Mouse (Mus musculus) midbrain, embryonic 11.5 days (tissue): ENCODE measurements around the gene Sdc4. TPM values are rescaled to one million over a fixed set of nuclear protein-coding genes. Genes with fewer than 3 reads are reported as not detected.

Experiments
- ATAC-seq: fragments of 200-750 bp; cut with Nextera tagmentation; 2 replicates; pipeline ENCODE4 v1.8.0; 2017; ENCODE audit warnings: moderate TSS enrichment, moderate library complexity; ENCODE audit not compliant: low FRiP score
- DNase-seq: peaks from one replicate; pipeline ENCODE4 v3.0.0; 2015; ENCODE audit warnings: low spot score; ENCODE audit errors: missing footprints
- H3K27ac ChIP-seq: fragments of 300-500 bp; sonication (generic); 2 replicates; pipeline ENCODE4 v1.5.1; 2014; ENCODE audit warnings: low read depth, low read length
- H3K27me3 ChIP-seq: fragments of 300-500 bp; sonication (generic); 2 replicates; pipeline ENCODE4 v1.6.1; 2014; ENCODE audit warnings: mild to moderate bottlenecking, low read length, moderate library complexity, mixed read lengths; ENCODE audit not compliant: control insufficient read depth, insufficient read depth
- H3K36me3 ChIP-seq: fragments of 300-500 bp; sonication (generic); 2 replicates; pipeline ENCODE4 v1.6.1; 2014; ENCODE audit warnings: mild to moderate bottlenecking, low read length, moderate library complexity, mixed read lengths; ENCODE audit not compliant: control insufficient read depth, insufficient read depth
- H3K4me1 ChIP-seq: fragments of 300-500 bp; sonication (generic); 2 replicates; pipeline ENCODE4 v1.6.1; 2014; ENCODE audit warnings: low read length; ENCODE audit not compliant: control insufficient read depth, insufficient read depth
- H3K4me2 ChIP-seq: fragments of 300-500 bp; sonication (generic); 2 replicates; pipeline ENCODE4 v1.6.1; 2014; ENCODE audit warnings: mild to moderate bottlenecking, moderate library complexity
- H3K4me3 ChIP-seq: fragments of 300-500 bp; sonication (generic); 2 replicates; pipeline ENCODE4 v1.5.1; 2014; ENCODE audit warnings: low read depth, low read length
- H3K9ac ChIP-seq: fragments of 300-500 bp; sonication (generic); 2 replicates; pipeline ENCODE4 v1.6.1; 2014; ENCODE audit warnings: low read length
- H3K9me3 ChIP-seq: fragments of 300-500 bp; sonication (generic); 2 replicates; pipeline ENCODE4 v1.6.1; 2016; ENCODE audit warnings: low read length; ENCODE audit not compliant: control insufficient read depth
- WGBS: fragments of 180-500 bp; shearing (Covaris S2); extraction: QIAGEN DNeasy Blood & Tissue Kit; methylation state at CpG from one replicate; pipeline ENCODE4 v1.1.7; 2014; 5-methylcytosine and 5-hydroxymethylcytosine counted together
- polyA plus RNA-seq: library from polyadenylated mRNA; unstranded; fragments of >200 nt; fragmentation: Nextera tagmentation; extraction: Ambion mirVana; gene quantifications from 2 replicates; pipeline ENCODE4 v1.2.1, GENCODE M21; 2014

Sdc4 gene
- polyA plus RNA-seq, 1 experiment from 2014 or later, result 9.7 TPM

DNA sequence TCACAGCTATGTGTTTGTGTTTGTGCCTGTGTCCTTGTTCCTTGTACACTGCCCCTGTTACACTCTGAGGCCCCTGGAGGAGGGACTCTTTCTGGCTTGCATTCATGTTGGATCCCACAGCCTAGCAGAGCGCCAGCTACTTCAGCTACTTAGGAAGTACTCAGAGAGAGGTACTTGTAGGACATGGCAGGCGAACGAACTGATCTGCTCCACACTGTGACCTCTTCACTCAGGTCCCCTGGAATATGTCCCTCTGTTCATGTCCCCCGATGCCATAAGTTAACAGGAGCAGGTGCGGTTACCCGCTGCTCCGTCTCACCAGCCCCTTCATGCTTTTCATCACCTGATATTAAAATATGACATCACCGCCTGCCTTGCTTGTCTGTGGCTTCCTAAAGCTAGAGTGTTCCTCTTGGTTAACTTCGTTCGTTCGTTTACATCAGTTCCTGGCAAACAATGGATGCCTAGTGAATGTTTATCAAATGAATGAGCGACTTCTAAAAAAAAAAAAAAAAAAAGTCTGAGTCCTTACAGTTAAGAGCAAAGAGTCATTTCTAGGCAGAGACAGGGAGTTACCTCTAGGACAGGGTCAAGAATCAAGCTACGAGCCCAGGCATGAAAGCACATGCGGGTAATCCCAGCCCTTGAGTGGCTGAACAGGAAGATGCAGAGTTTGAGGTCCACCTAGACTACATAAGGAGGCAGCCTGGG, 9.5 kb upstream of the Sdc4 start:
- no peak for ATAC-seq
- no peak overlapping the region for H3K27ac ChIP-seq
- H3K9me3 ChIP-seq, result no peaks in the 10 kb centered on the region
- H3K36me3 ChIP-seq, result no peaks in the 10 kb centered on the region
- H3K27me3 ChIP-seq, result no peaks in the 10 kb centered on the region
- no peak overlapping the region for H3K4me3 ChIP-seq
- WGBS, result 88% methylated on average over 14 of the region's 14 CpGs
- H3K9ac ChIP-seq, result no peak overlapping the region
- H3K4me1 ChIP-seq, result peaks cover 5% of the 10 kb centered on the region
- DNase-seq, result no peak
- no peak overlapping the region for H3K4me2 ChIP-seq

DNA sequence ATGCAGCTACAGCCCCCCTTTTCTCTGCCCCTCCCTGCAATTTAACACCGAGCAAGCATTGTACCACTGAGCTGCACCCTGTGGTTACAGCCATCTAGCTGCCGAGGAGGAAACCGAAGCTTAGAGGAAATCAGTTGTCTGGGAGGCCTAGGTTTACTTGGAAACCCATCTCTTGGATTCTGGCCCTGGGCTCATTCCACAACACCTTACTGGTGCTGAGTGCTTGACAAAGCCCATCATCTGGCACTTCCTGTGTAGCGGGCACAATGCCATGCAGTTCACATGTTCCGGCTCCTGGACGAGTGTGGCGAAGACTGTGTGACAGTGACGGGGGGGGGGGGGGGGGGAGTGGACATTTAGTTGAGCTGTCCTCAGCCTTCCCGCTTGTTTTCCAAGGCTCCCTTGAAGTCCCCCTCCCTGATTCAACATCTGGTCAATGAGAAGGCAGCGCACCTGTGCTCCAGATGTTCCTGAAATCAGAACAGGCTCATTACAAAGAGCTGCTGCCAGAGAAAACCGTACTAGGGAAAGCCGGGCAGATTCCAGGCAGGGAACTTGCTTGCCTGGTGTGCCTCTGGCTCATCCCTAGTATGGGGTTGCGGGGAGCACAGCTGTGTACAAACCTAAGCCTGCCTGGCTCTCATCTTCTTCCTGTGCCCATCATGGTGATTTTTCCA, 8.5 kb upstream of the Sdc4 start:
- ATAC-seq (no peak), DNase-seq (peak; percentile 47)
- no peak overlapping the region for H3K4me2 ChIP-seq
- H3K27ac ChIP-seq, result no peak overlapping the region
- no peak overlapping the region for H3K4me3 ChIP-seq
- no peaks in the 10 kb centered on the region for H3K27me3 ChIP-seq
- no peak overlapping the region for H3K9ac ChIP-seq
- H3K4me1 ChIP-seq, result peaks cover 5% of the 10 kb centered on the region
- no peaks in the 10 kb centered on the region for H3K36me3 ChIP-seq
- H3K9me3 ChIP-seq, result no peaks in the 10 kb centered on the region
- 46% methylated on average over 12 of the region's 13 CpGs for WGBS

DNA sequence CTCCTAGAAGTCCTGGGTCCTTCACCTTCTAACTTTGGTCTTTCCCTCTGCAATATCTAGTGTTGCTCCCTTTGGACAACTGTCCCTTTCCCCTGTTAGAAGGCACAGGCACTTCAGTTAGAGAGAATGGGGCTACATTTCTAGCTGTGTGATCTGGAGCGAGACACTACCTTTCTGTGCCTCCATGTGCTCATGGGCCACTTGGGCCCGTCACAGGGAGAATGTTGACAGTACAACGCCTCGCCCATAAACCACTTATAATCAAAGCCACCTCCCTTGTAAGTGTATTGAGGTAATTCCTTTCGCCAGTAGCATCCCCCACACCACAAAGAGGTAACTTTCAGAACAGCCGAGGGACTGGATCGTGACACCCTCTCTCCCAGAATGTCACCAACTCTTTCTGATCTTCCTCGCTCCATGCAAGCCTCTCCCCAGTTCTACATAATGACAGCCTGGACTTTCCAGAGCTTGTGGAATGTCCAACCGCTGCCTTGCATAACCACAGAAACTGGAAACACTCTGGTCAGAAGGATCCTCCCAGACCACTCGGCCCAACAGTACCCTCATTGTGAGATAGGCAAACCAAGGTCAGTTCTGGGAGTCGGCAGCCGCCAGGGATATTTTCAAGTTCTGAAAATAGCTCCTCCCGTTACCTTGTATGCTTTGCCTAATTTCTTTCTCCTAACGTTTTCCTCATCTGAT, 5.8 kb upstream of the Sdc4 start:
- no peak overlapping the region for H3K4me2 ChIP-seq
- H3K36me3 ChIP-seq, result no peaks in the 10 kb centered on the region
- 91% methylated on average over 14 of the region's 14 CpGs for WGBS
- H3K27ac ChIP-seq, result no peak overlapping the region
- H3K4me3 ChIP-seq, result no peak overlapping the region
- no peaks in the 10 kb centered on the region; the same call in 1 of the 2 replicates for H3K27me3 ChIP-seq
- no peaks in the 10 kb centered on the region for H3K9me3 ChIP-seq
- peak; percentile 61 for DNase-seq
- no peaks in the 10 kb centered on the region for H3K4me1 ChIP-seq
- H3K9ac ChIP-seq, result no peak overlapping the region
- ATAC-seq, result no peak

DNA sequence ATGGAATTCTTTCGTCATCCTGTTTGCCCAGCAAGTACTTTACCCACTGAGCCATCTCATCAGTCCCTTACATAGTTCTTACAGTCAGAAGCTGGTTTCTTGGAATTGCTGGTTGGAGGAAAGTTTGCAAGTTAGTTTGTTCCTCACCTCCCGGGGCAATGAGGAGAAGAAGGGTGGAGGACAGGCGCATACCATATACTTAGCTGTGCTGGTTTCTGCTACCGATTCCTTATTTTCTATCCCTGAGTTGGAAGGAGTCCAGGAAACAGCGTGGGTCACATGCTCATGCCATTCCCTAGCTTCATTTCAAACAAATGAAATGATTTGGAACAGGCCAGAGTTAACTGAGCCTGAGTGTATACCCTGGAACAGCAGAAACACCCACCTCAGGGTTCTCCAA, 5.2 kb upstream of the Sdc4 start:
- no peaks in the 10 kb centered on the region for H3K36me3 ChIP-seq
- ATAC-seq, result no peak

DNA sequence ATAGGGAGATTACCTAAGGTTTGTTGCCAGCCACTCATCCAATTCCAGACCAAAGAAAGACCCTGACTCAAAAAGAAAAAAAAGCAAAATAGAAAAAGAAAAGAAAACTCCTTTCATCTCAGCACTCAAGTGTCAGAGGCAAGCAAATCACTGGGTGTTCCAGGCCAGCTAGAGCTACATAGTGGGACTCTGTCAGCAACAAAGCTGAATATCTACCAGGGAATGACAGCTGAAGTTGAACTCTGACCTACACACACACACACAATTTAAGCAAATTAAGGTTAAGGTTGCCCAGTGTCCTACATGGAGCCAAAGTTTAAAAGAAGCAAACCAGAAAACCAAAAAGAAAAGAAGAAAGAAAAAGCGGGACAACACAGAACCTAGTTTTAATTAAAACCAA, 4.5 kb upstream of the Sdc4 start:
- Histone ChIP-seq H3K27me3 (peaks cover 2% of the 10 kb centered on the region; the same call in 1 of the 2 replicates), H3K4me2 (no peak overlapping the region), H3K4me3 (no peak overlapping the region), H3K27ac (no peak overlapping the region), H3K4me1 (peaks cover 4% of the 10 kb centered on the region), H3K9ac (no peak overlapping the region), H3K9me3 (no peaks in the 10 kb centered on the region), H3K36me3 (no peaks in the 10 kb centered on the region)
- no peak for ATAC-seq
- 96% methylated on average over 1 of the region's 1 CpGs for WGBS
- DNase-seq, result no peak

More for the DNA sequence above, 5.2 kb upstream of the Sdc4 start:
- Histone ChIP-seq H3K9me3 (no peaks in the 10 kb centered on the region), H3K9ac (no peak overlapping the region), H3K27me3 (no peaks in the 10 kb centered on the region; the same call in 1 of the 2 replicates), H3K4me3 (no peak overlapping the region), H3K27ac (no peak overlapping the region), H3K4me1 (no peaks in the 10 kb centered on the region), H3K4me2 (no peak overlapping the region)
- no peak for DNase-seq
- 82% methylated on average over 5 of the region's 5 CpGs for WGBS

DNA sequence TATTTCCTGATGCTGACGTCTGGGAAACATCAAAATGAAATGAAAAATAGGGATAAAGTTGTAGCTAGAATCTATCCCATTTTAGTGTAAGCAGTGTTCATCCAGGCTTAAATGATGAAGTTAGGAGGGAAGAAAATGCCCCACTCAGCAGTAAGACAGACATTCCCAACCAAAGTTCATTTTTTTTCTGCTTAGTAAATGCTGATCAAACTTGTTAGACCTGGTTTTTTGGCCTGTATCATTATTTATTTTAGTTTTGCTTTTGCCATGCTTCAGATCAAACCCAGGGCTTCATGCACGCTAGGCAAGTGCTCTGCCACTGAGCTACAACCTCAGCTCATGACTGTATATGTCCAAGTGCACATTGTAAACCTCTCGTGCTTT, 2.4 kb upstream of the Sdc4 start:
- no peak overlapping the region for H3K4me3 ChIP-seq
- DNase-seq (no peak), ATAC-seq (no peak)
- no peaks in the 10 kb centered on the region for H3K36me3 ChIP-seq
- H3K27ac ChIP-seq, result no peak overlapping the region
- no peak overlapping the region for H3K9ac ChIP-seq
- H3K4me2 ChIP-seq, result no peak overlapping the region
- H3K27me3 ChIP-seq, result peaks cover 7% of the 10 kb centered on the region
- no peaks in the 10 kb centered on the region for H3K9me3 ChIP-seq
- H3K4me1 ChIP-seq, result peaks cover 15% of the 10 kb centered on the region
- 81% methylated on average over 3 of the region's 3 CpGs for WGBS

DNA sequence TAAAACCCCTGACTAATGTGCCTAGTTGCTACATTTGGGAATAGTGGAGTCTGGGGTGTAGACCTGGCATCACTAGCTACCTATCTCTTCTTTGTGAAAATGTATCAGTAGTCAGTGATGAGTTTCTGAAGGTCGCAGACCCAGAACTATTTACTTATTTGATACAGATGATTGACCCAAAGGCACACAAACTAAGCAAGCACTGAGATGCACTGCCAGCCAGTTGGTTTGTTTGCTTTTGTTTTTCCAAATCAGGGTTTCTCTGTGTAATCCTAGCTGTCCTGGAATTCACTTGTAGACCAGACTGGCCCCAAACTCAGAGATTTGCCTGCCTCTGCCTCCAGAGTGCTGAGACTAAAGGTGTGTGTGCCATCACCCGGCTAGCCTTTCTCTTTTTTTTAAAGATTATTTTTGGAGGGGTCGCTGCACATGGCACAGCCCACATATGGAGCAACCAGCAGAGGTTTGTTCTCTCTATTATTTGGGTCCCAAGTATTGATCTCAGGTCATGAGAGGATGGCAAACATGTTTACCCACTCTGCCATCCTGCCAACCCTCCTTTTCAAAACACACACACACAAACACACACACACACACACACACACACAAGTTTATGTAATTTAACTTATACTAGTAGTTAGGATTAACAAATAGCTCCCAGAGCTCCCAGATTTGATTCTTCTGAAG, 1.9 kb upstream of the Sdc4 start:
- Histone ChIP-seq H3K9me3 (no peaks in the 10 kb centered on the region), H3K4me3 (no peak overlapping the region), H3K9ac (no peak overlapping the region), H3K36me3 (no peaks in the 10 kb centered on the region), H3K27me3 (peaks cover 9% of the 10 kb centered on the region), H3K4me2 (no peak overlapping the region), H3K4me1 (peaks cover 15% of the 10 kb centered on the region), H3K27ac (no peak overlapping the region)
- DNase-seq (no peak), ATAC-seq (no peak)
- 79% methylated on average over 3 of the region's 3 CpGs for WGBS

DNA sequence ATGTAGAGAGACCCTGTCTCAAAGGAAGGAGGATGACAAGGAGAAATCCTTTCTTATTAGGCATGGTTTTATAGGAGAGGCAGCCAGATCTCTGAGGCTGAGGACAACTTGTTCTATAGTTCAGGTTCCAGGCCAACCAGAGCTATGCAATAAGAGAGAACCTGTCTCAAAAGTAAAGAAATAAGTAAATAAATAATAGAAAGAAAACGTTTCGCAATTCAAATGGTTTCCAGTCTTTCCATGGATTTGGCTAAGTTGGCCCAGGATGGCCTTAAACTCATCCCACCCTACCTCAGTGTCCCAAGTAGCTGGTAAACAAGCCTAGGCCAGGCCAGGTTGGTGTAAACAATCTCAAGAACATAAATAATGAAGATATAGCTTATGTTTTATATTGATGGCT, 1.0 kb upstream of the Sdc4 start:
- Histone ChIP-seq H3K27me3 (peaks cover 9% of the 10 kb centered on the region), H3K4me2 (no peak overlapping the region), H3K36me3 (no peaks in the 10 kb centered on the region), H3K9ac (no peak overlapping the region), H3K27ac (no peak overlapping the region), H3K9me3 (no peaks in the 10 kb centered on the region), H3K4me3 (no peak overlapping the region), H3K4me1 (peaks cover 15% of the 10 kb centered on the region)
- WGBS, result 84% methylated on average over 2 of the region's 2 CpGs
- no peak for ATAC-seq
- no peak for DNase-seq
